Mouse (Mus musculus): ENCODE data around the gene Cnnm2. TPM values are rescaled to one million over a fixed set of nuclear protein-coding genes. Genes with fewer than 3 reads are reported as not detected.
"Not testable (repeated sequence)": the region's sequence is repeated elsewhere in the genome, so short reads cannot be mapped to it uniquely, and the experiment has no call there.

The Cnnm2 gene
- polyA plus RNA-seq, 1 experiment from 2014 or later: 2.5 TPM

DNA sequence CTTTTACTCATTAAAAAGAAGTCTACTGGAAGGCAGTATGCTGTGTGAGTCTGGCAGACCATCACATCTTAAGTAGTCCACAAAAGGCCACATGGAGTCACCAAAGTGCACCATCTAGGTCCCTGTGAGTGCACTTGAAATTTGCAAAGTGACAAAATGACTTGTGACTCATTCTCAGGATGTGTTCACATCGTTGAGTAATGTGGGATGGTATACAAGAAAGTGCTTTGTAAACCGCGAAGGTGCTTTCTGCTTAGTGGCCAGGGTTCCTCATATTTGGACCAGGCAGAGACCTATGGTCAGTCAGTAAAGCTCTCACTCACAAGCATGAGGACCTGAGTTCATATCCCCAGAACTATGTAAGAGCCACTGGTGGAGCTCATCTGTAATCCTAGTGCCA lies 13.6 kb upstream of the Cnnm2 start:
- H3K27ac ChIP-seq (replicated peaks; ENCODE audit: low read depth, low read length): no peak overlapping the region
- H3K9me3 ChIP-seq (ENCODE audit: control insufficient read depth, low read length): no peaks in the 10 kb centered on the region
- no peak overlapping the region for H3K4me2 ChIP-seq (ENCODE audit: low read depth, severe bottlenecking)
- DNase-seq (ENCODE audit: low spot score) (no peak), ATAC-seq (ENCODE audit: insufficient number of reproducible peaks, low FRiP score, low TSS enrichment, low read depth) (no peak)
- WGBS: 93% methylated on average over 3 of the region's 3 CpGs
- H3K4me1 ChIP-seq (ENCODE audit: control insufficient read depth, insufficient read depth, low read length): no peaks in the 10 kb centered on the region
- no peaks in the 10 kb centered on the region for H3K27me3 ChIP-seq (ENCODE audit: control insufficient read depth, insufficient read depth, low read length)
- H3K4me3 ChIP-seq (ENCODE audit: low read depth, low read length): no peak overlapping the region
- no peak overlapping the region for H3K9ac ChIP-seq (ENCODE audit: low read length)
- H3K36me3 ChIP-seq (ENCODE audit: control insufficient read depth, insufficient read depth, low read length): no peaks in the 10 kb centered on the region

DNA sequence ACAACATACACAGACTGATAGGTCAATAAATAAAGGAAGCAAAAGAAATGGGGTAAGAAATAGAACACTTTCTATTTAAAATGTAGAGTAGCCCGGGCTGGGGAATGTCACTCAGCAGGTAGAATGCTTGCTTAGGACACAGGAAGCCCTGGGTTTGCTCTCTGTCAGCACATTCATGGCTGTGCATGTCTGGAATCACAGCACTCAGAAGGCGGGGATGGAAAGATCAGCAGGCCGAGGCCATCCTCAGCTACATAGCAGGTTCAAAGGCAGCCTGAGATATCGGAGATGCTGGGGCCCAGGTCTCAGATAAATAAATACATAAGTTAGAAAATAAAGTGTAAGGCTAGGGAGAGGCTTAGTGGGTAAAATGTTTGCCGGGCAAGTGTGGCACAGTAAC lies 9.2 kb upstream of the Cnnm2 start:
- H3K9ac ChIP-seq (ENCODE audit: low read length): no peak overlapping the region
- no peak overlapping the region for H3K4me2 ChIP-seq (ENCODE audit: low read depth, severe bottlenecking)
- H3K9me3 ChIP-seq (ENCODE audit: control insufficient read depth, low read length): no peaks in the 10 kb centered on the region
- DNase-seq (ENCODE audit: low spot score) (no peak), ATAC-seq (ENCODE audit: insufficient number of reproducible peaks, low FRiP score, low TSS enrichment, low read depth) (no peak)
- H3K27ac ChIP-seq (replicated peaks; ENCODE audit: low read depth, low read length): no peak overlapping the region
- H3K4me1 ChIP-seq (ENCODE audit: control insufficient read depth, insufficient read depth, low read length): no peaks in the 10 kb centered on the region
- H3K36me3 ChIP-seq (ENCODE audit: control insufficient read depth, insufficient read depth, low read length): no peaks in the 10 kb centered on the region
- H3K4me3 ChIP-seq (ENCODE audit: low read depth, low read length): no peak overlapping the region
- H3K27me3 ChIP-seq (ENCODE audit: control insufficient read depth, insufficient read depth, low read length): no peaks in the 10 kb centered on the region
- 92% methylated on average over 5 of the region's 5 CpGs for WGBS

DNA sequence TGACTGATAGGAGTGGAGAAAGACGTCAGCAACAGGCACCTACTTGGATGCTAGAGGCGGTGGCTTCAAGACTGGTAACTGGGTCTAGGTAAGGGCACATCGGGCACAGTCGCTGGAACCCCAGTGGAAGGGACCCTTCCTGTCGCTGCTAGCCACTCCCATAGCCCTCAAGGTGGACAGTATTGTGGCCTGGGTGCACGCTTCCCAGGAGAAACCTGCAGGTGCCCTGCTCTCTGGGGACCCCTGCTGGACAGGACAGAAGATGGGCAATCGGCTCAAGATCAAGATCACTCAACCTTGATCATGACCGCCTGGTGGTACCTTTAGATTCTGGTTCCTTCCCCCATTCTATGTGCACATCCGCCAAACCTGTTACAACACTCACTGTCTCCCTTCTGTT lies 6.3 kb upstream of the Cnnm2 start:
- WGBS: 46% methylated on average over 9 of the region's 9 CpGs
- Histone ChIP-seq H3K9ac (ENCODE audit: low read length) (no peak overlapping the region), H3K27ac (replicated peaks; ENCODE audit: low read depth, low read length) (no peak overlapping the region), H3K36me3 (ENCODE audit: control insufficient read depth, insufficient read depth, low read length) (no peaks in the 10 kb centered on the region), H3K9me3 (ENCODE audit: control insufficient read depth, low read length) (no peaks in the 10 kb centered on the region), H3K4me1 (ENCODE audit: control insufficient read depth, insufficient read depth, low read length) (no peaks in the 10 kb centered on the region), H3K27me3 (ENCODE audit: control insufficient read depth, insufficient read depth, low read length) (no peaks in the 10 kb centered on the region), H3K4me2 (ENCODE audit: low read depth, severe bottlenecking) (no peak overlapping the region), H3K4me3 (ENCODE audit: low read depth, low read length) (no peak overlapping the region)
- DNase-seq (ENCODE audit: low spot score) (peak; percentile 49), ATAC-seq (ENCODE audit: insufficient number of reproducible peaks, low FRiP score, low TSS enrichment, low read depth) (no peak)

DNA sequence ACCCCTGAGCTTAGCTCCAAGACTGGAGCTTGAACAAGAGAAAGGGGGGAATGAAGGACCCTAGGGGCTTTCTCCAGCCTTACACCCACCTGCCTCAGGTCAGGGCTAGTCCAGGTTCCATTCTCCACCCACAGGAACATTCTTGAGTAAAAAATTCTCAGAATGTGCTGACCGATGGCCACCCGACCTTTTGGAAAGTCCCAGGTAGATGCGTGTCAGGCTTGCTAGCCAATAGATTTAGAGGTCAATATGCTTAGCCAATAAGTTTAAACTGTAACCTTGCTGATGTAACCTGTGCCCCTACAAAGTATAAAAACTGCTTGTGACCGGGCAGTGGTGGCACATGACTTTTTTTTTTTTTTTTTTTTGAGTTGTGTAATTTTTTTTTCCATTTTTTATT lies 5.2 kb upstream of the Cnnm2 start:
- Histone ChIP-seq H3K9me3 (ENCODE audit: control insufficient read depth, low read length) (no peaks in the 10 kb centered on the region), H3K27ac (replicated peaks; ENCODE audit: low read depth, low read length) (no peak overlapping the region), H3K27me3 (ENCODE audit: control insufficient read depth, insufficient read depth, low read length) (no peaks in the 10 kb centered on the region), H3K36me3 (ENCODE audit: control insufficient read depth, insufficient read depth, low read length) (no peaks in the 10 kb centered on the region), H3K4me3 (ENCODE audit: low read depth, low read length) (no peak overlapping the region), H3K9ac (ENCODE audit: low read length) (no peak overlapping the region), H3K4me2 (ENCODE audit: low read depth, severe bottlenecking) (no peak overlapping the region), H3K4me1 (ENCODE audit: control insufficient read depth, insufficient read depth, low read length) (no peaks in the 10 kb centered on the region)
- ATAC-seq (ENCODE audit: insufficient number of reproducible peaks, low FRiP score, low TSS enrichment, low read depth) (no peak), DNase-seq (ENCODE audit: low spot score) (no peak)
- WGBS: 87% methylated on average over 4 of the region's 4 CpGs

DNA sequence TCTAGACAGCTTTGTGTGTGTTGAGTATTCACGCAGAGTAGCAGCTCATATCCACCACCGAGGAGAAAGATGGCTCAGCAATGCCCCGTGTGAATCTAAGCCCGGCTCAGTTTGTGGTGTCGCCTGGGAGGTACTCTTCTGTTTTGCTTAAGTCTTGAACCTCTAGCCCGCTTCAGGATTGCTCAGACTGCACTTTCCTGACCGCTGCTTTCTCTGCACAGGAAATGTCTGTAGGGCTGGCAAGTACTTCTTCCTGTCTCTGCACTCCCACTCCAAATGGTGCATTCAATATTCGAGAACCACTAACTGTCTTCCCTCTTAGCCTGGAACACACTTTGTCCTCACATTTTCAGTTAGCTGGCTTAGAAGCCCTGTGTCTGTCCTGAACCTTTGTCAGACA lies 2.3 kb upstream of the Cnnm2 start:
- Histone ChIP-seq H3K9ac (ENCODE audit: low read length) (no peak overlapping the region), H3K36me3 (ENCODE audit: control insufficient read depth, insufficient read depth, low read length) (no peaks in the 10 kb centered on the region; the same call in 1 of the 2 replicates), H3K4me3 (ENCODE audit: low read depth, low read length) (no peak overlapping the region), H3K9me3 (ENCODE audit: control insufficient read depth, low read length) (no peaks in the 10 kb centered on the region), H3K27me3 (ENCODE audit: control insufficient read depth, insufficient read depth, low read length) (peaks cover 11% of the 10 kb centered on the region; the same call in 1 of the 2 replicates), H3K4me1 (ENCODE audit: control insufficient read depth, insufficient read depth, low read length) (peaks cover 5% of the 10 kb centered on the region; the same call in 1 of the 2 replicates), H3K4me2 (ENCODE audit: low read depth, severe bottlenecking) (no peak overlapping the region), H3K27ac (replicated peaks; ENCODE audit: low read depth, low read length) (no peak overlapping the region)
- ATAC-seq (ENCODE audit: insufficient number of reproducible peaks, low FRiP score, low TSS enrichment, low read depth): no peak
- no peak for DNase-seq (ENCODE audit: low spot score)
- WGBS: 73% methylated on average over 8 of the region's 8 CpGs

DNA sequence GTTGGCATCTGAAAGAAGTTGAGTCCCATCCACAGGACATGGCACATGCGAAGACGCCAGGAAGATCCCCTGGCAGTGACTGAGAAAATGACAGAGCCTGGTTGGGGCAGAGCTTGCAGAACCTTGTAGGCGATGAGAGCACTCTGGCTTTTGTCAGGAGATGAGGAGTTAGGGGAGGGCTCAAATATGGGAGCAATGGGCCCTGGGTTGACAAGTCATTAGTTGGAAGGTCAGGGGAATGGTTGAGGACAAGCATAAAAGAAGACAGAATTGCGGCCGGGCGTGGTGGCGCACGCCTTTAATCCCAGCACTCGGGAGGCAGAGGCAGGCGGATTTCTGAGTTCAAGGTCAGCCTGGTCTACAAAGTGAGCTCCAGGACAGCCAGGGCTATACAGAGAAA lies 1.5 kb upstream of the Cnnm2 start:
- H3K9ac ChIP-seq (ENCODE audit: low read length); H3K4me3 ChIP-seq (ENCODE audit: low read depth, low read length); H3K9me3 ChIP-seq (ENCODE audit: control insufficient read depth, low read length); ATAC-seq (ENCODE audit: insufficient number of reproducible peaks, low FRiP score, low TSS enrichment, low read depth); DNase-seq (ENCODE audit: low spot score); H3K36me3 ChIP-seq (ENCODE audit: control insufficient read depth, insufficient read depth, low read length); H3K4me1 ChIP-seq (ENCODE audit: control insufficient read depth, insufficient read depth, low read length); H3K4me2 ChIP-seq (ENCODE audit: low read depth, severe bottlenecking); H3K27ac ChIP-seq (replicated peaks; ENCODE audit: low read depth, low read length): not testable (repeated sequence)
- 87% methylated on average over 10 of the region's 10 CpGs for WGBS
- H3K27me3 ChIP-seq (ENCODE audit: control insufficient read depth, insufficient read depth, low read length): peaks cover 13% of the 10 kb centered on the region; the same call in 1 of the 2 replicates

DNA sequence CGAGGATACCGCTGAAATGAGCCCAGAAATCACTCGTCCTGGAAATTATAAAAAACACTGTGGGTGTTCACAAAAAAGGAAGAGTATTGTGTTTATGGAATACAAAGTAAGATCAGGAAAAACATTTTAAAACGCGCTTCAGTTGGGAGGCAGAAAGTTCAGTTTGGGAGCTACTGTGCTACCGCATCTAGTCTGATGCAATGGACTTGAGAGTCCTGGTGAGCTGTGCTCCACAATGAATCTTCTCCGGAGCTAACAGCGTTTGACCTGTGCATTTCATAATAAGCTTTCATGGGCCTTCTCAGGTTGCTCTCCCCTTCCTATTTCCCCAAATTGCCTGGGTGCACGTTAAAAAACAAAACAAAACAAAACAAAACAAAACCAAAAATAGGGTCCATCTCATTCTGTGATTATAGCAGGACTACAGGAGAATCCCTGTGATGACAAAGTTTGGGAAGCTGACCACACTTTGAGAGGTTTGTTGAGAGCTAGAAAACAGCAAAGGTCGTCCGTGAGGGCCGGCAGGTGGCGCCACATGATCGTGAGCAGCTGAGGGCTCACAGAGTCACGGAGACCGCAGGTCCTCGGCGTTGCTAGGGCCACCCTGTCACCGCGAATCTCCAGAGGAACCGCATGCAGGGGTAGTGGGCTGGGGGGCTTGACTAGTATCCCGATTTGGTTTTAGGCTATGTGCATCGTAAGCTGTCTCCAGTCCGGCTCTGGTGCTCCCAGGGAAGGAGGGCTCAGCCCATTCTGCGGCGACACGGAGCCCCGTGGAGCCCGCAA lies 828 bp upstream of the Cnnm2 start:
- Histone ChIP-seq H3K4me1 (ENCODE audit: control insufficient read depth, insufficient read depth, low read length) (peaks cover 5% of the 10 kb centered on the region; the same call in 1 of the 2 replicates), H3K9me3 (ENCODE audit: control insufficient read depth, low read length) (no peaks in the 10 kb centered on the region), H3K36me3 (ENCODE audit: control insufficient read depth, insufficient read depth, low read length) (no peaks in the 10 kb centered on the region; the same call in 1 of the 2 replicates), H3K9ac (ENCODE audit: low read length) (no peak overlapping the region), H3K27ac (replicated peaks; ENCODE audit: low read depth, low read length) (no peak overlapping the region), H3K27me3 (ENCODE audit: control insufficient read depth, insufficient read depth, low read length) (peaks cover 13% of the 10 kb centered on the region; the same call in 1 of the 2 replicates), H3K4me2 (ENCODE audit: low read depth, severe bottlenecking) (peak overlapping the region; percentile 96), H3K4me3 (ENCODE audit: low read depth, low read length) (peak overlapping the region; percentile 76)
- ATAC-seq (ENCODE audit: insufficient number of reproducible peaks, low FRiP score, low TSS enrichment, low read depth) (peak; percentile 69), DNase-seq (ENCODE audit: low spot score) (peak; percentile 87)
- WGBS: 18% methylated on average over 29 of the region's 29 CpGs

DNA sequence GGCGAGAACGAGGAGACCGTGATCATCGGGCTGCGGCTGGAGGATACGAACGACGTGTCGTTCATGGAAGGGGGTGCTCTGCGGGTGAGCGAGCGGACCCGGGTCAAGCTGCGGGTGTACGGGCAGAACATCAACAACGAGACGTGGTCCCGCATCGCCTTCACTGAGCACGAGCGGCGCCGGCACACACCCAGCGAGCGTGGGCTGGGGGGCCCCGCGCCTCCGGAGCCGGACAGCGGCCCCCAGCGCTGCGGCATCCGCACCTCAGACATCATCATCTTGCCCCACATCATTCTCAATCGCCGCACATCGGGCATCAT lies 535 bp downstream of the Cnnm2 start:
- Histone ChIP-seq H3K9ac (ENCODE audit: low read length) (peak overlapping the region; percentile 68), H3K4me1 (ENCODE audit: control insufficient read depth, insufficient read depth, low read length) (peaks cover 5% of the 10 kb centered on the region; the same call in 1 of the 2 replicates), H3K4me2 (ENCODE audit: low read depth, severe bottlenecking) (peak overlapping the region; percentile 77), H3K36me3 (ENCODE audit: control insufficient read depth, insufficient read depth, low read length) (no peaks in the 10 kb centered on the region; the same call in 1 of the 2 replicates), H3K27me3 (ENCODE audit: control insufficient read depth, insufficient read depth, low read length) (peaks cover 13% of the 10 kb centered on the region; the same call in 1 of the 2 replicates), H3K4me3 (ENCODE audit: low read depth, low read length) (peak overlapping the region; percentile 76), H3K27ac (replicated peaks; ENCODE audit: low read depth, low read length) (no peak overlapping the region), H3K9me3 (ENCODE audit: control insufficient read depth, low read length) (no peaks in the 10 kb centered on the region)
- ATAC-seq (ENCODE audit: insufficient number of reproducible peaks, low FRiP score, low TSS enrichment, low read depth) (no peak), DNase-seq (ENCODE audit: low spot score) (no peak)
- WGBS: under 1% methylated on average over 36 of the region's 36 CpGs
